Mouse (Mus musculus) MEL (cell line): ENCODE measurements at regions not wholly inside any gene's neighbourhood (a gene's known extent, or its start where the extent isn't known, plus 50 kb on each side); places are given as distances from the start of the nearest gene placed in this dataset.

Source experiments
- BHLHE40 ChIP-seq: IDR thresholded peaks from 2 replicates; pipeline ENCODE4 v1.6.1; 2012; ENCODE audit warnings: low read depth, mild to moderate bottlenecking, inconsistent platforms, low read length, improper control_type of control experiment, borderline replicate concordance
- POLR2A ChIP-seq, 2 experiments: IDR thresholded peaks; 2 replicates each; pipeline ENCODE4 v1.6.1; 2011 to 2012; ENCODE audit warnings: low read length in 2 of 2, mild to moderate bottlenecking in 2 of 2, control low read depth in 1 of 2, improper control_type of control experiment in 1 of 2, low read depth in 1 of 2, moderate library complexity in 1 of 2; ENCODE audit not compliant: control insufficient read depth in 1 of 2, insufficient read depth in 1 of 2, poor library complexity in 1 of 2
- TBP ChIP-seq: IDR thresholded peaks from 2 replicates; pipeline ENCODE4 v1.8.0; 2011; ENCODE audit warnings: low read depth, low read length, improper control_type of control experiment
- ZC3H11A ChIP-seq: IDR thresholded peaks from 2 replicates; pipeline ENCODE4 v1.6.1; 2012; ENCODE audit warnings: low read depth, mild to moderate bottlenecking, inconsistent platforms, low read length, improper control_type of control experiment

- TF ChIP-seq POLR2A (IDR thresholded peaks at IDR 0.05; ENCODE audit: control insufficient read depth in 1 of 2, insufficient read depth in 1 of 2, low read depth in 1 of 2, low read length in 2 of 2, poor library complexity in 1 of 2): no peak
- TF ChIP-seq BHLHE40: no peak
- no peak for TF ChIP-seq ZC3H11A
- TF ChIP-seq TBP: no peak
Observed at GRCm38 (mm10) chr2:138040706-138041105, 215.7 kb upstream of the Btbd3 start.
